In genomic region chr1:181666801-181667200, GRCm38 (mm10) we compare ENCODE assay signal across 28 mouse cellular contexts.
DNase-seq lines count a peak whose midpoint lies in the region; ATAC-seq and TF ChIP-seq lines count a peak whose summit lies in the region.
"Had no signal": no experiment of that assay in that cellular context is flagged by ENCODE, and none has a peak within 500 bp of the region (broad histone marks: within the 10 kb centered on the region; RNA-seq: fewer than 3 reads in every experiment).

No protein-coding gene starts in this region.

- no peak for TF ChIP-seq CTCF in kidney, adult 2 months (conservative IDR thresholded peaks at IDR 0.05; ENCODE audit: insufficient read depth, insufficient read length, low read depth, low read length)

- no peak overlapping the region for H3K4me3 ChIP-seq in heart, embryonic 12.5 days
- H3K4me3 ChIP-seq in kidney, adult 2 months (ENCODE audit: insufficient read depth, low read depth, low read length): no peak overlapping the region
- H3K4me3 ChIP-seq in kidney, embryonic 15.5 days (replicated peaks): no peak overlapping the region
- H3K4me3 ChIP-seq: embryonic facial prominence, embryonic 12.5 days; heart, embryonic 15.5 days; limb, embryonic 10.5 days; limb, embryonic 15.5 days; midbrain, embryonic 15.5 days; neural tube, embryonic 15.5 days had no signal

- 40% methylated on average over 4 of the region's 4 CpGs for WGBS in heart, embryonic 12.5 days
- WGBS in kidney, adult 2 months: 42% methylated on average over 4 of the region's 4 CpGs
- WGBS in kidney, embryonic 15.5 days: 49% methylated on average over 4 of the region's 4 CpGs

- H3K27me3 ChIP-seq in heart, embryonic 12.5 days (replicated peaks): no peaks in the 10 kb centered on the region
- H3K27me3 ChIP-seq in kidney, adult 2 months (replicated peaks; ENCODE audit: control insufficient read depth, insufficient read depth, low read length): no peaks in the 10 kb centered on the region
- no peaks in the 10 kb centered on the region for H3K27me3 ChIP-seq in kidney, embryonic 15.5 days
- H3K27me3 ChIP-seq: embryonic facial prominence, embryonic 12.5 days; heart, embryonic 15.5 days; limb, embryonic 15.5 days; midbrain, embryonic 15.5 days; neural tube, embryonic 15.5 days had no signal

- no peaks in the 10 kb centered on the region for H3K4me1 ChIP-seq in heart, embryonic 12.5 days (replicated peaks)
- H3K4me1 ChIP-seq in kidney, adult 2 months (ENCODE audit: control insufficient read depth, insufficient read depth, low read length): no peaks in the 10 kb centered on the region
- H3K4me1 ChIP-seq in kidney, embryonic 15.5 days: 0 out of 2 replicates have a peak, but pooled peaks cover 4% of the 10 kb centered on the region
- H3K4me1 ChIP-seq: embryonic facial prominence, embryonic 12.5 days; heart, embryonic 15.5 days; limb, embryonic 10.5 days; limb, embryonic 15.5 days; midbrain, embryonic 15.5 days; neural tube, embryonic 15.5 days had no signal

- no peak for ATAC-seq in heart, embryonic 12.5 days (ENCODE audit: insufficient number of reproducible peaks, low FRiP score)
- ATAC-seq in kidney, embryonic 15.5 days (replicated peaks; ENCODE audit: low FRiP score): no peak
- ATAC-seq: CD4-positive, CD25-positive, alpha-beta regulatory T cell, adult 4 months; forebrain, embryonic 14.5 days; hindbrain, embryonic 16.5 days; midbrain, embryonic 15.5 days had no signal

- no peak overlapping the region for H3K27ac ChIP-seq in heart, embryonic 12.5 days (ENCODE audit: poor library complexity, severe bottlenecking)
- H3K27ac ChIP-seq in kidney, adult 2 months (ENCODE audit: insufficient read depth, low read depth, low read length): no peak overlapping the region
- H3K27ac ChIP-seq in kidney, embryonic 15.5 days: no peak overlapping the region
- H3K27ac ChIP-seq: embryonic facial prominence, embryonic 12.5 days; heart, embryonic 15.5 days; limb, embryonic 10.5 days; limb, embryonic 15.5 days; liver, embryonic 14.5 days; macrophage; midbrain, embryonic 15.5 days; neural tube, embryonic 15.5 days had no signal

- no peak overlapping the region for H3K9ac ChIP-seq in heart, embryonic 12.5 days
- no peak overlapping the region for H3K9ac ChIP-seq in kidney, embryonic 15.5 days
- H3K9ac ChIP-seq: embryonic facial prominence, embryonic 12.5 days; heart, embryonic 15.5 days; limb, embryonic 15.5 days; liver, embryonic 14.5 days; midbrain, embryonic 15.5 days; neural tube, embryonic 15.5 days had no signal

- no peaks in the 10 kb centered on the region for H3K36me3 ChIP-seq in heart, embryonic 12.5 days
- H3K36me3 ChIP-seq in kidney, adult 2 months (ENCODE audit: control insufficient read depth, insufficient read depth, low read length): no peaks in the 10 kb centered on the region
- H3K36me3 ChIP-seq in kidney, embryonic 15.5 days: no peaks in the 10 kb centered on the region
- H3K36me3 ChIP-seq: embryonic facial prominence, embryonic 12.5 days; heart, embryonic 15.5 days; limb, embryonic 10.5 days; limb, embryonic 15.5 days; midbrain, embryonic 15.5 days; neural tube, embryonic 15.5 days had no signal

- DNase-seq in heart, adult 11 months: peak; percentile 91
- peak; percentile 18 for DNase-seq in kidney, adult 2 months
- DNase-seq in kidney, adult 11 months: no peak
- peak; percentile 6 to 45 for DNase-seq in kidney, postnatal 25 days
- no peak for DNase-seq in liver
- DNase-seq: cerebellum, adult 11-12 months; cerebellum, adult 9-11 months; embryo, embryonic 11 days; gastrocnemius, postnatal 14 days; layer of hippocampus, adult 9-11 months; lung, adult 2 months; lung, postnatal 10 days; retina, postnatal 1 day; right cerebral cortex, postnatal 14 days; thymus, postnatal 4 days had no signal

- no peak for TF ChIP-seq POLR2A in kidney, adult 2 months (IDR thresholded peaks at IDR 0.05; ENCODE audit: low read depth, low read length)

- no peaks in the 10 kb centered on the region for H3K9me3 ChIP-seq in heart, embryonic 12.5 days (replicated peaks)
- H3K9me3 ChIP-seq in kidney, embryonic 15.5 days (replicated peaks): no peaks in the 10 kb centered on the region
- H3K9me3 ChIP-seq: embryonic facial prominence, embryonic 12.5 days; heart, embryonic 15.5 days; limb, embryonic 10.5 days; limb, embryonic 15.5 days; midbrain, embryonic 15.5 days; neural tube, embryonic 15.5 days had no signal

- no peak overlapping the region for H3K4me2 ChIP-seq in heart, embryonic 12.5 days
- H3K4me2 ChIP-seq in kidney, embryonic 15.5 days: no peak overlapping the region
- H3K4me2 ChIP-seq: embryonic facial prominence, embryonic 12.5 days; heart, embryonic 15.5 days; limb, embryonic 15.5 days; midbrain, embryonic 15.5 days; neural tube, embryonic 15.5 days had no signal

Comparison
In these comparisons a context has a peak if more than half of its experiments do, and no peak if none do; other contexts are left out.
1. DNase-seq: peak in heart, adult 11 months (single experiment), kidney, adult 2 months (single experiment) and kidney, postnatal 25 days (2 of 2); none in kidney, adult 11 months (single experiment) and liver (single experiment).